Mouse (Mus musculus): ENCODE measurements at regions not wholly inside any gene's neighbourhood (a gene's known extent, or its start where the extent isn't known, plus 50 kb on each side); places are given as distances from the start of the nearest gene placed in this dataset.

DNA sequence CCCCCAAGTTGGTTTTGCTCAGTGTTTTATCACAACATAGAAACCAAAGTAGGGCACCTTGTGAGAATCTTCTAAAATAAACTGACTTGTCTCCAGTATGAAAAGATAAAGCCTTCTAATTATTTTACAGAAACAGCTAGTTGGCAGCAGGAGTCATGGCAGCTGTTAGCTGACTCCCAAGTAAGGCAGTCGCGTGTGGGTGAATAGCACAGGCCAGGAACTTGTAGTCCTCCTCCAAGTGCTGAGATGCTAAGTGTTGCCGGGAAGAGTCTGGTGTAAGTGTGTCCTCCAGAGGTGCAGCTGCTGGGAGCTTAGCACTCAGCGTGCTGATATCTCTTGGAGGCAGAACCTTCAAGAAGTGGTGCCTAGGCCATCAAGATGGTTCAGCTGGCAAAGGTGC, 75.0 kb upstream of the Galnt15 start:
- TF ChIP-seq POLR2A (IDR thresholded peaks at IDR 0.05; ENCODE audit: borderline replicate concordance, control insufficient read depth, low read depth, low read length) (no peak), CTCF (IDR thresholded peaks at IDR 0.05; ENCODE audit: control insufficient read depth, insufficient read depth, low read length) (no peak)
